Mouse (Mus musculus) erythroblast, embryonic 14.5 days (primary cell): ENCODE measurements at regions not wholly inside any gene's neighbourhood (a gene's known extent, or its start where the extent isn't known, plus 50 kb on each side); places are given as distances from the start of the nearest gene placed in this dataset.

Experiments
- GATA1 ChIP-seq: IDR thresholded peaks from 2 replicates; pipeline ENCODE4 v1.6.1; 2012; ENCODE audit warnings: low read length, inconsistent platforms, mixed read lengths
- TAL1 ChIP-seq: IDR thresholded peaks from 3 replicates; pipeline ENCODE4 v1.6.1; 2012; ENCODE audit warnings: low read length, inconsistent platforms, mixed read lengths

DNA sequence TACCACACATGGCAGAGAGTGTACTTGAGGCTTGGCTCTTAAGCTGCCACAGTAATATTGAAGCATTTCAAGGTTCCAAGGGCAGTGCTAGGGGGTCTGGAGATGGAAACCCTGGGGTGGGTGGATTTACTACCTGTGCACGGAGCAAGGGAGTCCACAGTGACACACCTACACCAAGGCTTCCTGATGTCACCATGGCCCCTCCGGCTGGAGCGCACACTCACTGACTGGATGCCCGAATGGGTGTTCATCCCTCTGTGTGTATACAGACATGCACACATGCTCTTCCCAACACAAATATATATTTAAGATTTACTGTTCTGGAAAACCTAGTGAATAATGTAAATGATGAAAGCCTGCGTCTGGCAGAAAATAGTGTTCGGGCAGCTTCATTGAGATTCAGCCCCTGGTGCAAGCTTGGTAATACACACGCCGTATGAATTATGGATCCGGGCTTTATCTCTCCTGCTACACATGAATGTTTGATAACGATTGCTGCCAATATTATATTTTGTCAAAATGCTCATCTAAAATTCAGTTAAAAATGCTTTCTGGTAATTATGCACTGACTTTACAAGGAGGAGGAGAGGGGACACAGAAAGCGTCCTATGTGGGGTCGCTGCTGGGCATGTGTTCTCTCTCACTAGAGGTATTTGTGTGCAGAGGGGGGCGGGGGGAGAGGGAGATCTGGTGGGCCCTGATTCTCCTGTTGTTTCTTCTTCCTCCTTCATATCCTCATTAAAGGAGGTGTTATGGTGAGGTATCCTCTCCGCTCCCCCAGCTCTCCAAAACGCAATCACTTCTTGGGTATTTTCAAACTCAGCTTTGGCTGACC lies 205.8 kb upstream of the Zmiz1 start:
- no peak for TF ChIP-seq TAL1
- no peak for TF ChIP-seq GATA1
